22 mouse cellular contexts compared by ENCODE assay signal in the genomic region with DNA sequence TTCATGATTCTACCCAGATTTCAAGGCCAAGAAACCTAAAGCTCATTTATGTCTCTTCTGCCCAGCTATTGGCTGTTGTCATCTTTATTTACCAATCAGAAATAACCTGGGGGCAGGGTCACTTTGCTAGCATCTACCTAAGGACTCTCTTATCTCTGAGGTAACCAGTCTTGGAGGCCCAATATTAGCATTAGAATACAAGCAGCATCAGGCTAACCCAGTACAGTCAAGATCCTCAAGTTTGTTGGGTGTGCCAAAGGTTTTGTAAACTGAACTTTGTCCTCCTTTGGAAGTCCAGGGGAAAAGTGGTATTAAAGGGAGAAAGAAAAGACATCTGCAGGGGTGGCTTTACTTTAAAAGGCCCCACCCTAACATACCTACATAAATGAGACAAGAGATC. TPM values are rescaled to one million over a fixed set of nuclear protein-coding genes. Genes with fewer than 3 reads are reported as not detected.
"Had no signal": no experiment of that assay in that cellular context is flagged by ENCODE, and none has a peak within 500 bp of the region (broad histone marks: within the 10 kb centered on the region; RNA-seq: fewer than 3 reads in every experiment).

No protein-coding gene starts in this region.

- DNase-seq: kidney, adult 11 months; kidney, adult 8-10 months; kidney, postnatal 10 days; kidney, postnatal 36 days; liver; lung, adult 2 months; lung, postnatal 14 days; lung, postnatal 4 days; retina, postnatal 1 day; thymus, adult 2 months; thymus, postnatal 25 days had no signal

- H3K36me3 ChIP-seq: kidney, embryonic 15.5 days; limb, embryonic 10.5 days; limb, embryonic 13.5 days; liver, embryonic 12.5 days; liver, embryonic 15.5 days; midbrain, embryonic 12.5 days; midbrain, embryonic 15.5 days; neural tube, embryonic 13.5 days had no signal

- H3K27ac ChIP-seq: kidney, embryonic 15.5 days; limb, embryonic 10.5 days; limb, embryonic 13.5 days; liver, embryonic 12.5 days; liver, embryonic 15.5 days; midbrain, embryonic 12.5 days; midbrain, embryonic 15.5 days; neural tube, embryonic 13.5 days had no signal

- H3K9me3 ChIP-seq: kidney, embryonic 15.5 days; limb, embryonic 10.5 days; limb, embryonic 13.5 days; liver, embryonic 12.5 days; liver, embryonic 15.5 days; midbrain, embryonic 12.5 days; midbrain, embryonic 15.5 days; neural tube, embryonic 13.5 days had no signal

- ATAC-seq: liver, embryonic 12.5 days; midbrain, embryonic 15.5 days had no signal

- H3K4me2 ChIP-seq: kidney, embryonic 15.5 days; limb, embryonic 13.5 days; liver, embryonic 12.5 days; liver, embryonic 15.5 days; midbrain, embryonic 12.5 days; midbrain, embryonic 15.5 days; neural tube, embryonic 13.5 days had no signal

- H3K27me3 ChIP-seq: kidney, embryonic 15.5 days; limb, embryonic 13.5 days; liver, embryonic 12.5 days; liver, embryonic 15.5 days; midbrain, embryonic 15.5 days; neural tube, embryonic 13.5 days had no signal

- H3K4me1 ChIP-seq: liver, embryonic 12.5 days; liver, embryonic 15.5 days; midbrain, embryonic 15.5 days; neural tube, embryonic 13.5 days had no signal

- H3K4me3 ChIP-seq: kidney, embryonic 15.5 days; limb, embryonic 10.5 days; limb, embryonic 13.5 days; liver, embryonic 12.5 days; liver, embryonic 15.5 days; midbrain, embryonic 12.5 days; midbrain, embryonic 15.5 days; neural tube, embryonic 13.5 days had no signal

- H3K9ac ChIP-seq: kidney, embryonic 15.5 days; limb, embryonic 13.5 days; liver, embryonic 12.5 days; liver, embryonic 15.5 days; midbrain, embryonic 12.5 days; midbrain, embryonic 15.5 days; neural tube, embryonic 13.5 days had no signal

RNA-seq across cellular contexts. Expression of a gene that starts 17.8 kb away (rescaled TPM):
- total RNA-seq: megakaryocyte progenitor cell, adult 5-6 weeks; megakaryocyte-erythroid progenitor cell, adult 5-6 weeks; neutrophil, adult 5-6 weeks had no signal
